Mouse (Mus musculus): ENCODE results near the gene Tmem234. TPM values are rescaled to one million over a fixed set of nuclear protein-coding genes. Genes with fewer than 3 reads are reported as not detected.

The Tmem234 gene
- polyA plus RNA-seq, 1 experiment = 156 TPM

GRCm38 (mm10) chr4:129582251-129582650 is 18.2 kb upstream of the Tmem234 start:
- no peak for DNase-seq (ENCODE audit: low read depth)
- TF ChIP-seq POLR2A (IDR thresholded peaks at IDR 0.05; ENCODE audit: borderline replicate concordance, extremely low read depth, insufficient read depth, insufficient read length, poor library complexity, severe bottlenecking) (no peak), CTCF (IDR thresholded peaks at IDR 0.05; ENCODE audit: borderline replicate concordance, extremely low read depth, insufficient read depth, insufficient read length) (no peak)

- DNase-seq (ENCODE audit: low read depth) = no peak
- no peak for TF ChIP-seq POLR2A (IDR thresholded peaks at IDR 0.05; ENCODE audit: borderline replicate concordance, extremely low read depth, insufficient read depth, insufficient read length, poor library complexity, severe bottlenecking)
- no peak for TF ChIP-seq CTCF (IDR thresholded peaks at IDR 0.05; ENCODE audit: borderline replicate concordance, extremely low read depth, insufficient read depth, insufficient read length)
Measured at GRCm38 (mm10) chr4:129584370-129584769, 16.1 kb upstream of the Tmem234 start.

GRCm38 (mm10) chr4:129584884-129585608 is 15.4 kb upstream of the Tmem234 start:
- no peak for TF ChIP-seq POLR2A (IDR thresholded peaks at IDR 0.05; ENCODE audit: borderline replicate concordance, extremely low read depth, insufficient read depth, insufficient read length, poor library complexity, severe bottlenecking)
- peak; percentile 74 for TF ChIP-seq CTCF (IDR thresholded peaks at IDR 0.05; ENCODE audit: borderline replicate concordance, extremely low read depth, insufficient read depth, insufficient read length)
- DNase-seq (ENCODE audit: low read depth) = peak; percentile 80

- no peak for DNase-seq (ENCODE audit: low read depth)
- TF ChIP-seq POLR2A (IDR thresholded peaks at IDR 0.05; ENCODE audit: borderline replicate concordance, extremely low read depth, insufficient read depth, insufficient read length, poor library complexity, severe bottlenecking) (no peak), CTCF (IDR thresholded peaks at IDR 0.05; ENCODE audit: borderline replicate concordance, extremely low read depth, insufficient read depth, insufficient read length) (no peak)
Measured at GRCm38 (mm10) chr4:129585773-129586172, 14.7 kb upstream of the Tmem234 start.

- no peak for TF ChIP-seq POLR2A (IDR thresholded peaks at IDR 0.05; ENCODE audit: borderline replicate concordance, extremely low read depth, insufficient read depth, insufficient read length, poor library complexity, severe bottlenecking)
- TF ChIP-seq CTCF (IDR thresholded peaks at IDR 0.05; ENCODE audit: borderline replicate concordance, extremely low read depth, insufficient read depth, insufficient read length) = no peak
- no peak for DNase-seq (ENCODE audit: low read depth)
Measured at GRCm38 (mm10) chr4:129586943-129587342, 13.5 kb upstream of the Tmem234 start.

GRCm38 (mm10) chr4:129588865-129589264 is 11.6 kb upstream of the Tmem234 start:
- no peak for DNase-seq (ENCODE audit: low read depth)
- no peak for TF ChIP-seq CTCF (IDR thresholded peaks at IDR 0.05; ENCODE audit: borderline replicate concordance, extremely low read depth, insufficient read depth, insufficient read length)
- TF ChIP-seq POLR2A (IDR thresholded peaks at IDR 0.05; ENCODE audit: borderline replicate concordance, extremely low read depth, insufficient read depth, insufficient read length, poor library complexity, severe bottlenecking) = no peak

GRCm38 (mm10) chr4:129608426-129609025 is 8.1 kb downstream of the Tmem234 start:
- peak; percentile 93 for DNase-seq (ENCODE audit: low read depth)
- TF ChIP-seq POLR2A (IDR thresholded peaks at IDR 0.05; ENCODE audit: borderline replicate concordance, extremely low read depth, insufficient read depth, insufficient read length, poor library complexity, severe bottlenecking) (no peak), CTCF (IDR thresholded peaks at IDR 0.05; ENCODE audit: borderline replicate concordance, extremely low read depth, insufficient read depth, insufficient read length) (peak; percentile 93)

- no peak for TF ChIP-seq POLR2A (IDR thresholded peaks at IDR 0.05; ENCODE audit: borderline replicate concordance, extremely low read depth, insufficient read depth, insufficient read length, poor library complexity, severe bottlenecking)
- TF ChIP-seq CTCF (IDR thresholded peaks at IDR 0.05; ENCODE audit: borderline replicate concordance, extremely low read depth, insufficient read depth, insufficient read length) = no peak
Measured at GRCm38 (mm10) chr4:129609139-129609631, 8.7 kb downstream of the Tmem234 start.

GRCm38 (mm10) chr4:129610026-129610425 is 9.6 kb downstream of the Tmem234 start:
- TF ChIP-seq CTCF (IDR thresholded peaks at IDR 0.05; ENCODE audit: borderline replicate concordance, extremely low read depth, insufficient read depth, insufficient read length) (no peak), POLR2A (IDR thresholded peaks at IDR 0.05; ENCODE audit: borderline replicate concordance, extremely low read depth, insufficient read depth, insufficient read length, poor library complexity, severe bottlenecking) (no peak)

More at GRCm38 (mm10) chr4:129609139-129609631, 8.7 kb downstream of the Tmem234 start:
- DNase-seq (ENCODE audit: low read depth) = no peak

GRCm38 (mm10) chr4:129610472-129610871 is 10.0 kb downstream of the Tmem234 start:
- DNase-seq (ENCODE audit: low read depth) = no peak
- TF ChIP-seq POLR2A (IDR thresholded peaks at IDR 0.05; ENCODE audit: borderline replicate concordance, extremely low read depth, insufficient read depth, insufficient read length, poor library complexity, severe bottlenecking) (no peak), CTCF (IDR thresholded peaks at IDR 0.05; ENCODE audit: borderline replicate concordance, extremely low read depth, insufficient read depth, insufficient read length) (no peak)

More at GRCm38 (mm10) chr4:129610026-129610425, 9.6 kb downstream of the Tmem234 start:
- DNase-seq (ENCODE audit: low read depth) = no peak

GRCm38 (mm10) chr4:129614093-129614492 is 13.6 kb downstream of the Tmem234 start, which contains the start of gene Dcdc2b:
Gene Dcdc2b (minus strand): TSS chr4:129614257.
- peak; percentile 61 for DNase-seq (ENCODE audit: low read depth)
- TF ChIP-seq POLR2A (IDR thresholded peaks at IDR 0.05; ENCODE audit: borderline replicate concordance, extremely low read depth, insufficient read depth, insufficient read length, poor library complexity, severe bottlenecking) (no peak), CTCF (IDR thresholded peaks at IDR 0.05; ENCODE audit: borderline replicate concordance, extremely low read depth, insufficient read depth, insufficient read length) (no peak)
